Mouse (Mus musculus) CD4-positive naive resting alpha-beta T cell, adult 76 days (primary cell): Measurements from ENCODE around the gene Dnajc24. TPM values are rescaled to one million over a fixed set of nuclear protein-coding genes. Genes with fewer than 3 reads are reported as not detected.

Experiments
- total RNA-seq: library from RNA; stranded (reverse); gene quantifications from one replicate; pipeline ENCODE4 v1.2.4, GENCODE M21; 2023

The Dnajc24 gene
- 11.4 TPM for total RNA-seq

GRCm38 (mm10) chr2:106002835-106003739, at the start of gene Dnajc24:
Dnajc24 (minus strand) TSS chr2:106003549.

Other genes starting within 250 kb of the Dnajc24 start
- gene Elp4, start 99.0 kb downstream of the Dnajc24 start, total RNA-seq = 18.3 TPM
- 23.9 TPM for gene Immp1l, start 98.9 kb downstream of the Dnajc24 start, total RNA-seq